Mouse (Mus musculus): ENCODE results near the gene Bhlhe40. TPM values are rescaled to one million over a fixed set of nuclear protein-coding genes. Genes with fewer than 3 reads are reported as not detected.
A peak's percentile ranks its signal among the peaks of the same experiment; 100 is the strongest.

The Bhlhe40 gene
- polyA plus RNA-seq, 1 experiment from 2014 or later: 78.9 TPM

DNA sequence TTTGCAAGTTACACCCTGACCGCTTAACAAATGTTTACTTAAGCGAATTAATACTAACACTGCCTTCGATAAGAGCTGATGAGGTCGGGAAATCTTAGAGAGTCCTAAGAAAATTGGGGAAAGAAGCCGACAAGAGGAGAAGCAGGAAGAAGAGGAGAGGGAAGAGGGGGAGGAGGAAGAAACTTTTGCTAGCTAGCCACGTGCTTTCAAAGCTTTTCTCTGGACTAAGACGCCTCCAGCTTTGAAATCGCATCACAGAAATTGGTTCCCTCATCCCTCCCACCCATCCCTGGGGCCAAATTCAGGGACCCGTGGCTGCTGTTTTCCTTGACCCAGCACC is 48.7 kb downstream of the Bhlhe40 start:
- H3K4me1 ChIP-seq (replicated peaks; ENCODE audit: control insufficient read depth, insufficient read depth, low read length): 0 out of 2 replicates have a peak, but pooled peaks cover 6% of the 10 kb centered on the region
- H3K27me3 ChIP-seq (replicated peaks; ENCODE audit: control insufficient read depth, insufficient read depth, low read length): no peaks in the 10 kb centered on the region
- H3K27ac ChIP-seq (ENCODE audit: low read depth, low read length): 0 out of 2 replicates have a peak overlapping the region, but pooled peaks have one; percentile 65
- 9% methylated on average over 9 of the region's 9 CpGs for WGBS
- H3K36me3 ChIP-seq (ENCODE audit: control insufficient read depth, insufficient read depth): no peaks in the 10 kb centered on the region
- peak overlapping the region; percentile 72 for H3K4me2 ChIP-seq (replicated peaks; ENCODE audit: low read depth)
- no peak overlapping the region for H3K9ac ChIP-seq (ENCODE audit: low read depth, low read length)
- peak overlapping the region; percentile 31 for H3K4me3 ChIP-seq (ENCODE audit: low read depth, low read length)
- no peak for ATAC-seq
- no peak for TF ChIP-seq CTCF (IDR thresholded peaks at IDR 0.05; ENCODE audit: low read depth)
- no peaks in the 10 kb centered on the region for H3K9me3 ChIP-seq (ENCODE audit: control insufficient read depth)

DNA sequence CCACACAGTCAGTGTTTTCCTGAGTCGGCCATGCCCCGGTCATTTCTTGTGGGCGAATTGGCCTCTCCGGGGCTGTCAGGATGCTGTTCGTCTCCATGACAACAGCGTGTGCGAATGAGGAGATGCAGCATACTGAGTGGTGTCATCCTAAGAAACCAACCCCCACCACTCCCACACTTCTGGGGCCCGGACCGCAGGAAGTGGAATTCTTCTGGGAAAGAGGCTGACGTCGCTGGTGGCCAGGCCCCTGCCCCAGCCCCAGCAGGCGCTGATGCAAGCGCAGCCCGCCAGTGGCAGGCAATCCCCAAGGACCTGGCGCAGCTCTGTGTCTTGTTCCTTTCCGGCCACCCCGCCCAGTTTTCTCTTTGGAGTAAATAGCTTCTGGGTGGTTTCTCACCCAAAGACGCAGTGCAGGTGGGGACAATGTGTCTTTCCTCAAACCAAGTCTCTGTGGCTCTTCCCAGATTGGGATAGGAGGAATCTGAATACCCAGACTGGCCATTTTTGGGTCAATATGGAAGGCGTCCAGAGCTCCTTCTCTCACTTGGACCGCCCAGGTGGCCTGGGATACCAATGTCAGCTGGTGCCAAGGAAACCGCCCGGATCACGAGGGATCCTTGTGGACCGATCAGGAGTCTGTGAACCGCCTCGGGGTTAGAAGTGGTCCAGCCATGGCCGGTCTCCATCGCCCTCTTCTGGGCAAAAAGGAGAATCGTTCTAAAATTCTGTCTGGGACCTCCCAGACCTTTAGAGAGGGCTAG is 49.2 kb downstream of the Bhlhe40 start:
- peak overlapping the region; percentile 31 for H3K4me3 ChIP-seq (ENCODE audit: low read depth, low read length)
- TF ChIP-seq CTCF (IDR thresholded peaks at IDR 0.05; ENCODE audit: low read depth): peak; percentile 95
- under 1% methylated on average over 29 of the region's 29 CpGs for WGBS
- H3K27me3 ChIP-seq (replicated peaks; ENCODE audit: control insufficient read depth, insufficient read depth, low read length): no peaks in the 10 kb centered on the region
- 0 out of 2 replicates have a peak overlapping the region, but pooled peaks have one; percentile 48 for H3K9ac ChIP-seq (ENCODE audit: low read depth, low read length)
- H3K9me3 ChIP-seq (ENCODE audit: control insufficient read depth): no peaks in the 10 kb centered on the region
- H3K4me1 ChIP-seq (replicated peaks; ENCODE audit: control insufficient read depth, insufficient read depth, low read length): 0 out of 2 replicates have a peak, but pooled peaks cover 6% of the 10 kb centered on the region
- no peaks in the 10 kb centered on the region for H3K36me3 ChIP-seq (ENCODE audit: control insufficient read depth, insufficient read depth)
- H3K27ac ChIP-seq (ENCODE audit: low read depth, low read length): peak overlapping the region; percentile 65
- ATAC-seq: peak; percentile 95
- H3K4me2 ChIP-seq (replicated peaks; ENCODE audit: low read depth): peak overlapping the region; percentile 72

DNA sequence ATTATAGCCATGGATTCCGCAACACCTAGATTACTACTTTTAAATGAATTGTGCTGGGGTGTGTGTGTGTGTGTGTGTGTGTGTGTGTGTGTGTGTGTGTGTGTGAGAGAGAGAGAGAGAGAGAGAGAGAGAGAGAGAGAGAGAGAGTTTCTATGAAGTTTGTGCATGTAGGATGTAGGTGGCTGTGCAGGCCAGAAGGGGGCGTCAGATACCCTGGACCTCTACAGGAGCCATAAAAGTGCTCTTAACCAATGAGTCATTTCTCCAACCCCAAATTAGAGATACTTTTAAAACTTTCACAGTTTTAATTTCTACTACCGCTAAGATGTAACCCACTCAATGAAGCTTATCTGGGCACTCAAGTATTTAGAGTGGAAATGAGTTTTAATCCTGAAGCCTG is 50.2 kb downstream of the Bhlhe40 start:
- H3K36me3 ChIP-seq (ENCODE audit: control insufficient read depth, insufficient read depth): no peaks in the 10 kb centered on the region
- H3K27me3 ChIP-seq (replicated peaks; ENCODE audit: control insufficient read depth, insufficient read depth, low read length): no peaks in the 10 kb centered on the region
- no peak overlapping the region for H3K27ac ChIP-seq (ENCODE audit: low read depth, low read length)
- TF ChIP-seq CTCF (IDR thresholded peaks at IDR 0.05; ENCODE audit: low read depth): peak; percentile 49
- no peak overlapping the region for H3K9ac ChIP-seq (ENCODE audit: low read depth, low read length)
- no peak for ATAC-seq
- H3K4me1 ChIP-seq (replicated peaks; ENCODE audit: control insufficient read depth, insufficient read depth, low read length): 0 out of 2 replicates have a peak, but pooled peaks cover 6% of the 10 kb centered on the region
- WGBS: 73% methylated on average over 3 of the region's 3 CpGs
- H3K9me3 ChIP-seq (ENCODE audit: control insufficient read depth): no peaks in the 10 kb centered on the region
- no peak overlapping the region for H3K4me2 ChIP-seq (replicated peaks; ENCODE audit: low read depth)
- H3K4me3 ChIP-seq (ENCODE audit: low read depth, low read length): no peak overlapping the region

DNA sequence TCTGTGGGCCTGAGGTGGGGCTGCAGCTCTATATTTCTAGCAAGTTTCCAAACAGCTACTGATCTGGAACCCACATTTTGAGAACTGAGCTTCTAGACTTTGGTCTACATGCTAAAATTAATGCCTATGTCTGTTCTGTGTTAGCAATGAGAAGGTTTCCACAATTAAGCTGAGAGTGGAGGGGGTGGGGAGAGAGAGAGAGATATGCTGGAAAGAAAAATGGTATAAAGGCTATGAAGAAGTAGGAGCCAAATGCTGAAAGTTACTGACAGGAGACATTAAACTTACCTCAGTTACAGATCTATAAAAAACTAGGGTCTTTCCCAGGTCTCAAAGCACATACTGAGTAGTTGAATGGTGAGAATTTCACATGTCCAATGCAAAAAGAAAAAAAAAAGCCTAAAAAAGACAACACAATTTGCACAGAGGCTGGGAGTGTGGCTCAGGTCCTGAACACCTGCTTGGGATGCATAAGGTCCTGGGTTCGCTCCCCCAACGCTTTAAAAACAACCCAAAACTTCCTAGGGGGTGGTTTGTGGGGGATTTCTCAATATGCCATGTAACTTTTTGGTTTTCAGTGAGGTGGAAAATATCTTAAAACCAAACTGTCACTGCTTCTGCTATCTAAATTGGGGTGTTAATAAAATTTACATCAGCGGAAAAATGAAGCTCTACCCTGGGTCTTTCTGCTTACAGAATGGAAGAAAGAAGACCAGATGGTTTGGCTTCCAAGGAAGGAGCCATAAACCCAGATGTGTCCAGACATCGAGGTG is 50.9 kb downstream of the Bhlhe40 start:
- WGBS: 80% methylated on average over 4 of the region's 4 CpGs
- Histone ChIP-seq H3K4me2 (replicated peaks; ENCODE audit: low read depth) (no peak overlapping the region), H3K36me3 (ENCODE audit: control insufficient read depth, insufficient read depth) (no peaks in the 10 kb centered on the region), H3K27ac (ENCODE audit: low read depth, low read length) (no peak overlapping the region), H3K27me3 (replicated peaks; ENCODE audit: control insufficient read depth, insufficient read depth, low read length) (no peaks in the 10 kb centered on the region), H3K4me1 (replicated peaks; ENCODE audit: control insufficient read depth, insufficient read depth, low read length) (0 out of 2 replicates have a peak, but pooled peaks cover 6% of the 10 kb centered on the region), H3K4me3 (ENCODE audit: low read depth, low read length) (no peak overlapping the region), H3K9me3 (ENCODE audit: control insufficient read depth) (no peaks in the 10 kb centered on the region), H3K9ac (ENCODE audit: low read depth, low read length) (no peak overlapping the region)
- no peak for ATAC-seq
- no peak for TF ChIP-seq CTCF (IDR thresholded peaks at IDR 0.05; ENCODE audit: low read depth)

DNA sequence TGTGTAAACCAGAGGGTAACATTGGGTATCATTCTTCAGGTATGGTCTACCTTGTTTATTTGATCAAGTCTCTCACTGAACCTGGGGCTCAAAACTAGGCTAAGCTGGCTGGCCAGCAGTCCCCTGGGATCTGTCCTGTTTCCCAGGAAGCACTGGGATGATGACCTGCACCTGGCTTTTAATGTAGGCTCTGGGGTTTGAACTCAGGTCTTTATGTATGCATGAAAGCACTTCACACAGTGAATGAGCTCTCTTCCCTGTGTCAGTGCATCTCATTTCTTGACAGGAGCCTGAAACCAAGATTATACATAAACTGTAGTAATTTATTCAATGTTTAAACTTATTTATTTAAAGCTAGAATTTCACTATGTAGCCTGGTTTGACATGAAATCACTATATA is 51.7 kb downstream of the Bhlhe40 start:
- H3K4me3 ChIP-seq (ENCODE audit: low read depth, low read length): no peak overlapping the region
- H3K9me3 ChIP-seq (ENCODE audit: control insufficient read depth): no peaks in the 10 kb centered on the region
- ATAC-seq: no peak

DNA sequence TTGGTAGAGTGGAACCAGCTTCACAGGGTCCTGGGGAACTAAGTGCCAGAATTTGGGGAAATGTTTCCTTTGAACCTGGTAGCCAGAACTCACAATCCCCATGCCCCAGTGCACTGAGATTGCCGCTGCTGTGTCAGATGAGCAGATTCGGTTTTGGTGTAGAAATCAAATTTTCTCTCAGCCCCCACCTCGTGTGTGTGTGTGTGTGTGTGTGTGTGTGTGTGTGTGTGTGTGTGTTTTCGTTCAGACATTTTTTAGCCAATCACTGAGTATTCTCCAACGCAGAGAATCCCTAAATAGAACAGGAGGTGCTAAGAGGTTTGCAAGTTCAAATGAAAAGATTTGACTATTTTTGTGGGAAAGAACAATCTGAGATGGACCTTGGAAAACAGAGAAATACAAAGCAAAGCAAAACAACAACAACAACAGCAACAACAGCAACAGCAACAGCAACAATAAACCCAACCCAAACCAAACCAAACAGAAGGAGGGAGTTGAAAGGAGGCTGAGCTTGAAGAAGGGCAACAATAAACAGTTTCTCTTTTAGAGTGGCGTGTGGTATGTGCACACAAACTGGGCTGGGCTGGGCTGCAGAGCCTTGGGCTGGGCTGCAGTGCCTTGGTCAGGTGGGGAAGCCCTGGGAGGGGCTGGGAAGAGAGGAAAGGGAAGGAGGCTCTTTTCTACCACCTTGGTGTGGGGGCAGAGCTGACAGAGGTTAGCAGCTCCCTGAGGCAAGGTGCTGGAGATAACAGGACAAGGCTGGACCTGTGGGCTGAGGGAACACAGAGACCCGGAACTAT is 52.9 kb downstream of the Bhlhe40 start:
- no peak for ATAC-seq
- Histone ChIP-seq H3K4me3 (ENCODE audit: low read depth, low read length) (no peak overlapping the region), H3K27me3 (replicated peaks; ENCODE audit: control insufficient read depth, insufficient read depth, low read length) (no peaks in the 10 kb centered on the region), H3K36me3 (ENCODE audit: control insufficient read depth, insufficient read depth) (no peaks in the 10 kb centered on the region), H3K9me3 (ENCODE audit: control insufficient read depth) (no peaks in the 10 kb centered on the region), H3K4me2 (replicated peaks; ENCODE audit: low read depth) (no peak overlapping the region), H3K27ac (ENCODE audit: low read depth, low read length) (no peak overlapping the region), H3K9ac (ENCODE audit: low read depth, low read length) (no peak overlapping the region), H3K4me1 (replicated peaks; ENCODE audit: control insufficient read depth, insufficient read depth, low read length) (0 out of 2 replicates have a peak, but pooled peaks cover 6% of the 10 kb centered on the region)
- WGBS: 53% methylated on average over 7 of the region's 7 CpGs
- TF ChIP-seq CTCF (IDR thresholded peaks at IDR 0.05; ENCODE audit: low read depth): no peak

More for the DNA sequence above, 51.7 kb downstream of the Bhlhe40 start:
- Histone ChIP-seq H3K4me1 (replicated peaks; ENCODE audit: control insufficient read depth, insufficient read depth, low read length) (0 out of 2 replicates have a peak, but pooled peaks cover 6% of the 10 kb centered on the region), H3K27ac (ENCODE audit: low read depth, low read length) (no peak overlapping the region), H3K36me3 (ENCODE audit: control insufficient read depth, insufficient read depth) (no peaks in the 10 kb centered on the region), H3K9ac (ENCODE audit: low read depth, low read length) (no peak overlapping the region), H3K4me2 (replicated peaks; ENCODE audit: low read depth) (no peak overlapping the region), H3K27me3 (replicated peaks; ENCODE audit: control insufficient read depth, insufficient read depth, low read length) (no peaks in the 10 kb centered on the region)
- no peak for TF ChIP-seq CTCF (IDR thresholded peaks at IDR 0.05; ENCODE audit: low read depth)

Other genes with a start within 250 kb of the Bhlhe40 start
- gene Arl8b, start 122.5 kb downstream of the Bhlhe40 start, polyA plus RNA-seq (2015; fragmentation: Nextera tagmentation; extraction: Ambion mirVana): 59.5 and 59.6 TPM in 2 replicates
- gene Edem1, start 168.0 kb downstream of the Bhlhe40 start, polyA plus RNA-seq (2015; fragmentation: Nextera tagmentation; extraction: Ambion mirVana): 40.4 and 41.3 TPM in 2 replicates